Mouse (Mus musculus) T-cell, adult 2 months (primary cell): ENCODE data around the gene Rtkn2.
"Not testable (repeated sequence)": the region's sequence is repeated elsewhere in the genome, so short reads cannot be mapped to it uniquely, and the experiment has no call there.

Experiments
- DNase-seq: peaks from one replicate; pipeline ENCODE4 v3.0.0; 2022; ENCODE audit warnings: low spot score

The Rtkn2 gene

DNA sequence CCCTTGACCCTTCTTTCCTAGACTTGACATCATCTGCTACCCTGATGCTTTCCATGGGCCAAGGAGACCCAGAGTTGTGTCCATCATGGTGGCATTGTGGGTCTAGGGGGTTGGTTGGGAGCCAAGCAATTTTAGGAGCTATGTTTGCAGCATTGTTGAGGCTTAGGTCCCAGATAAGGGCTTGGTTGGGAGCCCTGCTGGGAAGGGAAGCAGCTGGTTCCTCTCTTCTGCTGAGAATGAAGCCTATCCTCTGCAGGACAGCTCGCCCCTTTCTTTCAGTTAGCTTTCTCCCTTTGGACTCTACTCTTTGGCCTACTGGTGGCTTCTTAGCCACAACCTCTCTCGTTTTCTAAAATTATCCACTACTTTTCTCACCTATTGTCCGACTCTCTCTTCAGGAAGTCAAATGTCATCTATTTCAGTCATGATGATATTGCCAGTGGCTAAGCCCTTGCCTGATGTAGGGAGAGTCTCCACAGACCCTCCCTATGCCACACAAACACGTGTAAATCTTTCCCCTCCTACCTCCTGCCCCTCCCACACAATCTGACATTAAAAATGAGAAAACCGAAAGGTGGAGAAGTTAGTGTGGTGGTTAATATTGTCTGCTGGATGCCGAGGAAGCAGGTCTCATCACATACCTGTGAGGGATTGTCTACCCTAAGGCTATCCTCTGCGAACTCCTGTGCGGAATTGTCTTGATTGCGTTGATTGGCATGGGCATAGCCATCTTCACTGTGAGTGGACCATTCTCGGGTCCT lies 100.7 kb downstream of the Rtkn2 start:
- no peak for DNase-seq

DNA sequence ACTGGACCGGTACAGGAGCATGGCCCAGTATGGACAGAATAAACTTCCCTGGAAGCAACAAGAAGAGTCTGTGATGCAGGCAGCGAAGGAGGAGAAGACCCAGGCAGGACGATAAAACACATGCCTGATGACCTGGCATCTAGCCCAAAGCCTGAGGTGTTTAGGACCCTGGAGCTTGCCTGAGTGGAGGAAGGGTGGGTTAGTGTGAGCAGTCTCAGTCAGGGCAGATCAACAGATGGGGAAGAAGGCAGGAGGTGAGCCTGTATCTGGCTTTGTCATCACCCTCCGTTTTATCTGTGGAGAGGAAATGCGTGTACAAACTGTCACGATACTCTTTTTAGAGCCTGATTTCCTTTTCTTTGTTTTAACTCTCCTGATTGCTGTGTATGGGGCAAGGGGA lies 102.3 kb downstream of the Rtkn2 start:
- peak; percentile 62 for DNase-seq

DNA sequence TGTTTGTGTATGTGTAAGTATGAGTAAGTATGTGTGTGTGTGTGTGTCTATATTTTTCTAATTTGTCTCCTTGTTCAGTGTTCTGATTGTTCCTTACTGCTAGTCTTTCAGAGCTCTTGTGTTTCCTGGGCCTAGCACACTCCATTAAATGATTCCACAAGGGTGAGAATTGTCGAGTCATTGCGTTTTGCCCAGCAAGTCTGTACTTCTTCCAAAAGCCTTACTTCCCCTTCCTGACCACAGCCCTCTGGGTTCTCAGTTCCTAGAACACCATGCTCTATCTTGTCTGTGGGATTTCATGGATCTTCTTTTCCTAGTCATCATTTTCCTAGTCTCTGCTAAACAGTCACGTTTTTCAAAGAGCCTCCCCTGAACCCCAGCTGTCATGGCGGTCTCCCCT lies 106.2 kb downstream of the Rtkn2 start:
- no peak for DNase-seq

- DNase-seq: no peak
Observed at GRCm38 (mm10) chr10:68086973-68087372, 107.6 kb downstream of the Rtkn2 start.

DNA sequence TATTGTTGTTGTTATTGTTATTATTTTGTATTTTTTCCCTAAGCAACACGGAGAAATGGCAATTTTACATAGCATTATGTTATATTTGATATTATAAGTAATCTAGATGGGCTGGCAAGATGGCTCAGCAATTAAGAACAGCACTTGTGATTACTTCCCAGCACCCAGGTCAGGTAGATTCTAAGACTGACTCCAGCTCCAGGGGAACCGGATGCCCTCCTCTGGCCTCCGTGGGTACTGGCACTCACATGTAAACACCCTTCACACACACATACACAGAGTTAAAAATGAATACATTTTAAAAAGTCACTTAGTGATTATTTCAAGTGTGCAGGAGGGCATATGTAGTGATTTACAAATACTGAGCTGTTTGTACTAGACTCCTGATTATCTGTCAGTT lies 108.4 kb downstream of the Rtkn2 start:
- no peak for DNase-seq

GRCm38 (mm10) chr10:68089435-68090196 lies 110.2 kb downstream of the Rtkn2 start:
- DNase-seq: peak; percentile 12

GRCm38 (mm10) chr10:68090197-68090535 lies 110.8 kb downstream of the Rtkn2 start:
- no peak for DNase-seq

- no peak for DNase-seq
Observed at GRCm38 (mm10) chr10:68090544-68090943, 111.2 kb downstream of the Rtkn2 start.

- DNase-seq: no peak
Observed at GRCm38 (mm10) chr10:68091011-68091410, 111.6 kb downstream of the Rtkn2 start.

DNA sequence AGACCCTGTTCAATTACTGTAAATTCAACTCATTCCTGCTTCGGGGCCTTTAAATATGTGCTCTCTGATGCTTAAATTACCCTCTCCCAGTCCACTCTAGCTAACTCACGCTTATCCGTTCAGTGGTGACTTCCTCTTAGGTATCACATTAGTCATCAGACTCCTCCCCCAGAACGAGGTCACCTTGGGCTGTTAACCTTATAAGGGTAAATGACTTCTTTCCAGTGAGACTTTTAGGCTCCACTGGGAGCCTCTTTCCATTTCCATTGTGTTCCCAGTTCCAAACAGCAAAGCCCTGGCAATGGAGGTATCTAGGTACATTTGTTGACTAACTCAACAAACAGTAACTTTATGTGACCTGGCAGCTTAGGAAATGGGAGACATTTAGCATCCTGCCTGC lies 112.5 kb downstream of the Rtkn2 start:
- no peak for DNase-seq

DNA sequence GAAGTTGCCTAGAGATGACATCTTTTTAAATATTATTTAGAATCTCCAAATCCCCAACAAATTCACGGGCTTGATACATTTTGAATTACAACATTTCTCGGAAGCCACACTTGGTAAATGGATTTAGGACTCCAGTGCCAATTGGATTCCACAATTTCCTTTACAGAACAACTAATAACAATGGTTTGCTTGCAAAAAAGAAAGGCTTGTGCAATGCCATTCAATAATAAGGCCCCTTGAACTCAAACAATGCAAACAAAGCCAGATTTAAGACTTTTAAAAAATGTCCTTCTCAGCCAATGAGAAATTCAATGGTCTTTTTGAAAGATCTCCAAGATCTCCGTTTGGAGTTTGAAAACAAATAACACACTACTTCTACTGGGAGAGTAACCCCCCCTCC lies 114.1 kb downstream of the Rtkn2 start:
- no peak for DNase-seq

GRCm38 (mm10) chr10:68095136-68095535 lies 115.8 kb downstream of the Rtkn2 start:
- DNase-seq: no peak

GRCm38 (mm10) chr10:68096395-68096794 lies 117.0 kb downstream of the Rtkn2 start:
- no peak for DNase-seq

DNA sequence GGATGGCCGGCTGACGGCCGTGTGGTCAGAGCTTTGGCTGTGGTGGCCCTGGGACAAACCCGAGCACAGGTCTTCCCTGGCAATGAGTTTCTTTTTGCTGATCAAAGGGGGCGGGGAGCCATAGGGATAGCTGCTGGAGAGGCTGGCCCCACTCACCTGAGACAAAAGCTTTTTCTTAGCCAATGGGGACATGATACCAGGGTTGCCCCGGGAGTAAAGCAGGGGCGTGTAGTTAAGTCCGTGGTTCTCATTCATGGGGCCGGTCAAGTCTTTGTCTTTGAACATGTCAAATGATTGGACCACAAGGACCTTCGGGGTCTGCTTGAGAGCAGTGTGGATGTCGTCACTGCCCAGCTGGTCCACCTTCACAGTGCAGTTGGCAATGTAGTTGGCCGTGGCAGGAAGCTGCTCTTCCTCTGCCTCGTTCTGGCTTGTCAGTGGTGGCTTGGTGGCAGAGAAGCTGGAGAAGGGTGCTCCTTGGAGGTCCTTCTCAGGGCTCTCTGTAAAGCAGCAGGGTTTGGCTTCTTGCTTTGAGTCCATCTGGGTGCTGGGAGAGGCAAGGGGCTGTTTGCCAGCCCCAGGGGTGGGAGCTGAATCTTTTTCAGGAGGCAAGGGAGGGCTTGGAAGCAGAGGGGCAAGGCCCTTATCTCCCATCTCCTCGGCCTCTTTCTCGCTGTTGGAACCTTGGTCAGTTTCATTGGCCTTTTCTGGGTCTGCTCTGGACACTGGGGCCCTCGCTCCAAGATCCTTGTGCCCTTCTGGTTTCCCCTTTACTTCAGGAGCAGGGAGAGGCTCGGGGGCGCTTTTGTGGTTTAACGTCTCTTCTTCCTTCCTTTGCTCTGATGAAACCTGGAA lies 118.7 kb downstream of the Rtkn2 start:
- no peak for DNase-seq

DNA sequence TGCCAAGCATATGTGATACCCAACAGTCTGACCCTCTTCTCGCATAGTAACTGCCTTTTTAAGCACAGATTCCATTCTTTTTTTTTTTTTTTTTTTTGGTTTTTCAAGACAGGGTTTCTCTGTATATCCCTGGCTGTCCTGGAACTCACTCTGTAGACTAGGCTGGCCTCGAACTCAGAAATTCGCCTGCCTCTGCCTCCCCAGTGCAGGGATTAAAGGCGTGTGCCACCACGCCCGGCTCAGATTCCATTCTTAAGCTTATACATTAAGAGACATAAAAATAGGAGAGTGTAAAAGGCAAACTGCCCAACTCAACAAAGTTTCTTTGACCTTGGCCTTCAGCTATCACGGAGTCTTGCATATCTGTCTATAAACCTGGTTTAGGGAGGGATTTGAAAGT lies 120.4 kb downstream of the Rtkn2 start:
- not testable (repeated sequence) for DNase-seq

DNA sequence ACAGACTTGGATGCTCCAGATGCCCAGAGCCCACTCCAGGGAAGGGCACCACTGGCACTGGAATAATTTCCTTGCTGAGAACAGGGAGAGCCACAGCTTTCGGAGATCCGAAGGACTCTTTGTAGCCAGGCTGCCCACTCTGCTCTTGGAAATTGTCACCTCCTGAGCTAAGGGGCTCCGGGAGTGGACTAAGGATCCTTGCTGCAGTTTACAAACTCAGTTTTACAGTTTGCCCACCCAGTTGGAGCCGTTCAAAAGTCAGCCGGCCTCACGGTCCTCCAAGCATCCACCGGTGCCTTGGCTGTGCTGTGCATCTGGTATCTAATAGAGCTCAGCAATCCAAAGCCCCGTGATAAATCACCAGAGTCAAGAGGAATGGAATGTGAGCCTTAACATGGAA lies 121.1 kb downstream of the Rtkn2 start:
- no peak for DNase-seq

DNA sequence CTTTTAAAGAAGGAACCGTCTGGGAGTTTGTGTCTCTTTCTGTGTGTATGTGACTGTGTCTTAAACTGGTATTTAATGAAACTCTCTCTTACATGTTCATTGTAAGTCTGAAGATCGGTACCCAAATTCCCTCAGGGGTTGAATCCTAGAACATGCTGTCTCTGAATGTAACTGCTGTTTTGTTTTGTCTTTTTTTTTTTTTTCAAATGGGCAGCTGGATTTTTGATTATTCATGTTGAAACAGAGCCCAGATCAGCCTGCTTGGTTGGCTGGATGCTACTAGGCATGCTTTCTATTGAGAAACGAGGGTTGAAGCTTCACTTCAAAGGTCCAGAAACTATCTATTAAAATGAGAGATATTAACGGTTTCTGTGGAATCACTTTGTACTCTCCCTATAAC lies 121.9 kb downstream of the Rtkn2 start:
- DNase-seq: no peak

- DNase-seq: no peak
Observed at GRCm38 (mm10) chr10:68102566-68102965, 123.2 kb downstream of the Rtkn2 start.

DNA sequence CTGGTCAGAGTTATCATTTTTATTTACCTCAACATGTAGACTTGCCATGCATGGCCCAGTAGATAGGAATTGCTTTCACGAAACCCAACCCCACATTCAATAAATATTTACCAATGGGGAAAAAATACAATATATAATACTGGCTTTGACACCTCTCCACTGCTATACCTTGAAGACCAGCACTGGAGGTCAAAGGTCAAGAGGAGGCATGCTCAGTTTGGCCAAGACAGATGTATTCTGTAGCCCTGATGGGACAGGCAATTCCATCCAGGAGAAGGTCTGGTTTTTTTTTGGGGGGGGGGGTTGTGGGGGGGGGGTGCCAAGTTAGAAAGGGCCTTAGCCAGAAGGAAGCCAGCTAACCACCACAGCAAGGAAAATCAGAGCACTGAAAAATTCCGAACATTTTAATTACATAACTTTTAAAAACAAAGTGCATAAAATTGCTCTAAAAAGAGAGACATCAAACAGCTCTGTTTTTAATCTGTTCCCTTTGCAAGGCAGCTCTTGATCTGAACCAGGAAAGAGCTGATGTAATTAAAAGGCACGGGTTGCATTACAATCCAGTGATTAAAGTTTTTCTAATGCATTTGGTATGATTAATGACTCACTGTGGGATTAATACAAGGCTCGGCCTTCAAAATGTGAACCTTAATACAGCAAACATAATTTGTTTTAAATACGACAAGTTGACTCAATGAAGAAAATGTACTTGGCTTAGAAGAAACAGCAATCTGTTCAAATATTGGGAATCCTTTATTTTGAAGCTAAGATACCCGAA lies 123.9 kb downstream of the Rtkn2 start:
- DNase-seq: no peak

DNA sequence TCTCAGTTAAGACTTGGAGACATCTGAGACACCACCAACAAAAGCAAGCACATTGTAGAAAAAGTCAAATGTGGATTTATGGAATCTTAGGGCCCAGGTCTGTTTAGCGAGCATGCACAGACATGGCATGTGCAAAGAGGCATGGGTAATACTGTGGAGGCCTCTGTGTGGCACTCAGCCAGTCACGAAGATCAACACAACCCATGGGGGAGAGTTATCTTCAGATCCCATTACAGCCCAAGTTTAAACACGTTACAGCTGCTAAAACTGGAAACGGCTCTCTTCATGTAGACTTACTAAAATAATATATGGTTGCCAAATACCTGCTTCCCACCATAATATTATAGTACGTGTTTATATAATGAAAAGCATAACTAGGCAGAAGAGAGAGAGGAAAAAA lies 124.6 kb downstream of the Rtkn2 start:
- DNase-seq: no peak

- no peak for DNase-seq
Observed at GRCm38 (mm10) chr10:68104481-68104880, 125.1 kb downstream of the Rtkn2 start.
